Mouse (Mus musculus) megakaryocyte, embryonic 14.5 days (primary cell): ENCODE results near the gene Coq10a.

Source experiments
- FLI1 ChIP-seq: IDR thresholded peaks from 2 replicates; pipeline ENCODE4 v1.6.1; 2012; ENCODE audit warnings: low read length, inconsistent platforms, mixed read lengths
- GATA1 ChIP-seq: IDR thresholded peaks from 3 replicates; pipeline ENCODE4 v1.6.1; 2012; ENCODE audit warnings: mixed read lengths, low read length, inconsistent platforms, borderline replicate concordance

DNA sequence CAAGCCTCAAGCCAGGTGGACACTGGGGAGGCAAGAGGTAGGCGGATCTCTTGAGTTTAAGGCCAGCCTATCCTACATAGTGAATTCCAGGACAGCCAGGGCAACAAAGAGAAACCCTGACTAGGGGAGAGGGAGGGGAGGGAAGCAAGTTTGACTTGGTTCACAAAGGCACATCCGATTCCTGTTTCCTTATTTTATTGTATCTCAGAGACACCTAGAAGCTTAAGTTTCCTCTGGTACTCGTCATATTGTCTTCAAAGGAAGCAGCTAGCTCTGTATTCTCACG lies 41.7 kb upstream of the Coq10a start:
- TF ChIP-seq GATA1 (no peak), FLI1 (no peak)
